Mouse (Mus musculus): ENCODE measurements at regions not wholly inside any gene's neighbourhood (a gene's known extent, or its start where the extent isn't known, plus 50 kb on each side); places are given as distances from the start of the nearest gene placed in this dataset.

DNA sequence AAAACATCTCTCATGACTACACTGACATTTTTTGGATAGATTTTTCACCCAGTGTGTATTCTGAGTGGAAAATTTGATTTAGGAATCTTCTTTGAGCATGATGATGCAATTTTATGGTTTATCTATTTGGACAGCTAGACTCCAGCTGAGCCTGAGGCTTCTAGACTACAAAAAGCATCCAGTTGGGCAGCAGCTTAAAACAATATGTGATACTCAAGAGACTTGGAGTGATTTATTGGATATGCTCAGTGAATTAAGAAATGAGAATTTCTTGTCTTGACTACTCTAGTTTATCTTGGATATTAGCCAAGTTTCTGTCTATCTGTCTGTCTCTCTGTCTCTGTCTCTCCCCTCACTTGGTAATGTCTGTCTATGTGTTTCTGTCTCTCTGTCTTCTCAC lies 228.4 kb downstream of the Csl start:
- TF ChIP-seq CTCF (IDR thresholded peaks at IDR 0.05; ENCODE audit: control insufficient read depth, insufficient read depth, insufficient replicate concordance, low read depth, low read length) (no peak), POLR2A (IDR thresholded peaks at IDR 0.05; ENCODE audit: control insufficient read depth, low read depth, low read length) (no peak)
